Mouse (Mus musculus) cerebellum, adult 11-12 months (tissue): ENCODE measurements at regions not wholly inside any gene's neighbourhood (a gene's known extent, or its start where the extent isn't known, plus 50 kb on each side); places are given as distances from the start of the nearest gene placed in this dataset.

Source experiments
- DNase-seq: peaks from one replicate; pipeline ENCODE4 v3.0.0; 2022

- DNase-seq = no peak
Observed at GRCm38 (mm10) chr11:35065959-35066414, 55.0 kb upstream of the Slit3 start.

GRCm38 (mm10) chr11:35057791-35058190 is 63.2 kb upstream of the Slit3 start:
- no peak for DNase-seq

- DNase-seq = no peak
Observed at GRCm38 (mm10) chr11:35055496-35056125, 65.4 kb upstream of the Slit3 start.

GRCm38 (mm10) chr11:35053613-35053950 is 67.4 kb upstream of the Slit3 start:
- DNase-seq = no peak

GRCm38 (mm10) chr11:35052856-35053612 is 68.0 kb upstream of the Slit3 start:
- no peak for DNase-seq

GRCm38 (mm10) chr11:35049663-35050215 is 71.3 kb upstream of the Slit3 start:
- no peak for DNase-seq

- no peak for DNase-seq
Observed at GRCm38 (mm10) chr11:35044659-35045058, 76.4 kb upstream of the Slit3 start.

- no peak for DNase-seq
Observed at GRCm38 (mm10) chr11:35024448-35024847, 96.6 kb upstream of the Slit3 start.

GRCm38 (mm10) chr11:35023813-35024212 is 97.2 kb upstream of the Slit3 start:
- DNase-seq = no peak

GRCm38 (mm10) chr11:35021990-35022625 is 98.9 kb upstream of the Slit3 start:
- DNase-seq = no peak

- DNase-seq = no peak
Observed at GRCm38 (mm10) chr11:35016998-35017397, 104.0 kb upstream of the Slit3 start.

GRCm38 (mm10) chr11:35011521-35012476 is 109.2 kb upstream of the Slit3 start:
- no peak for DNase-seq

- DNase-seq = no peak
Observed at GRCm38 (mm10) chr11:35006773-35007567, 114.1 kb upstream of the Slit3 start.

- DNase-seq = no peak
Observed at GRCm38 (mm10) chr11:35005143-35005542, 115.9 kb upstream of the Slit3 start.

- no peak for DNase-seq
Observed at GRCm38 (mm10) chr11:35004431-35004830, 116.6 kb upstream of the Slit3 start.

GRCm38 (mm10) chr11:35003956-35004355 is 117.1 kb upstream of the Slit3 start:
- DNase-seq = no peak

GRCm38 (mm10) chr11:34997906-34998305 is 123.1 kb upstream of the Slit3 start:
- no peak for DNase-seq

- no peak for DNase-seq
Observed at GRCm38 (mm10) chr11:34995515-34995914, 125.5 kb upstream of the Slit3 start.

- DNase-seq = no peak
Observed at GRCm38 (mm10) chr11:34982775-34983457, 138.1 kb upstream of the Slit3 start.

GRCm38 (mm10) chr11:34980210-34980609 is 140.8 kb upstream of the Slit3 start:
- DNase-seq = no peak

- no peak for DNase-seq
Observed at GRCm38 (mm10) chr11:34977861-34978260, 143.2 kb upstream of the Slit3 start.
